Mouse (Mus musculus): ENCODE measurements around the gene Sp2. TPM values are rescaled to one million over a fixed set of nuclear protein-coding genes. Genes with fewer than 3 reads are reported as not detected.

Sp2 gene
- polyA plus RNA-seq, 1 experiment from 2014 or later, result 18.0 TPM

DNA sequence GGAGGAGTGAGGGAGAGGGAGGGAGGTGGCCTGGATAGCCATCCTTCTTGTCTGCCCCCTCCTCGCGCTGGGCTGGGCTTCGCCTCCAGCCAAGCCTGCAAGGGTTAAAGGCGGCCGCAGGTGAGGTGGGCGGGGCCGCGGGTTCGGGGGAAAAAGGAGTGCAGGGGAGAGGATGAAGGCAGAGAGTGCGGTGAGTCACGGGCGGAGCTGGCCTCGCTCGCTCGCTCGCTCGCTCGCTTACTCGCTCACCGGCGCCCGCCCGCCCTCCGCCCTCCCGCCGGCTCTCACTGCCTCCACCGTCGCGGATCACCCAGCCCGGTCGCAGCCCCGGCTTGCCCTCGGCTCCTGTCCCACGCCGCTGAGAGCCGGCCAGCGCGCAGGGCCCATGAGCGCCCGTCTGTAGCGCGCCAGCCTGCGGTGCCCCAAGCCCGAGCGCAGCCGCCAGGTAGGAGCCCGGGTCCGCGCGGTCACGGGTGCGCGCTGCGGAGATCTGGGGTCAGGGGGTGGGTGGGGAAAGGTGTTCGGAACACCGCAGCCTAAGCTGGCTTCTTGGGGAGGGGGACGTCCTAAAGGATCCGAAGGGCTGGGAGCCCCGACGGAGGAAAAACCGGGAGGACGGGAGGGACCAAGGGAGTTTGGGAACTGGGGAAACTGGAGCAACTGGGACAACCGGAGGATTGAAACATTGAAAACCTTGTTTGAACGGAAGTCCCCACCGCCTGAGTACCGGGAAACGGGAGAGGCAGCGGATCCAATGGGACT lies 36.0 kb upstream of the Sp2 start:
- Histone ChIP-seq H3K9me3 (no peaks in the 10 kb centered on the region), H3K27ac (no peak overlapping the region), H3K4me3 (peak overlapping the region; percentile 44), H3K27me3 (peaks cover 96% of the 10 kb centered on the region), H3K9ac (peak overlapping the region; percentile 61), H3K4me2 (peak overlapping the region; percentile 63), H3K4me1 (peaks cover 42% of the 10 kb centered on the region), H3K36me3 (no peaks in the 10 kb centered on the region)
- ATAC-seq (ENCODE audit: insufficient number of reproducible peaks, insufficient read depth, low FRiP score, low TSS enrichment, low read depth), result 0 out of 2 replicates have a peak, but pooled peaks have one; percentile 28
- WGBS, result 1% methylated on average over 66 of the region's 68 CpGs

DNA sequence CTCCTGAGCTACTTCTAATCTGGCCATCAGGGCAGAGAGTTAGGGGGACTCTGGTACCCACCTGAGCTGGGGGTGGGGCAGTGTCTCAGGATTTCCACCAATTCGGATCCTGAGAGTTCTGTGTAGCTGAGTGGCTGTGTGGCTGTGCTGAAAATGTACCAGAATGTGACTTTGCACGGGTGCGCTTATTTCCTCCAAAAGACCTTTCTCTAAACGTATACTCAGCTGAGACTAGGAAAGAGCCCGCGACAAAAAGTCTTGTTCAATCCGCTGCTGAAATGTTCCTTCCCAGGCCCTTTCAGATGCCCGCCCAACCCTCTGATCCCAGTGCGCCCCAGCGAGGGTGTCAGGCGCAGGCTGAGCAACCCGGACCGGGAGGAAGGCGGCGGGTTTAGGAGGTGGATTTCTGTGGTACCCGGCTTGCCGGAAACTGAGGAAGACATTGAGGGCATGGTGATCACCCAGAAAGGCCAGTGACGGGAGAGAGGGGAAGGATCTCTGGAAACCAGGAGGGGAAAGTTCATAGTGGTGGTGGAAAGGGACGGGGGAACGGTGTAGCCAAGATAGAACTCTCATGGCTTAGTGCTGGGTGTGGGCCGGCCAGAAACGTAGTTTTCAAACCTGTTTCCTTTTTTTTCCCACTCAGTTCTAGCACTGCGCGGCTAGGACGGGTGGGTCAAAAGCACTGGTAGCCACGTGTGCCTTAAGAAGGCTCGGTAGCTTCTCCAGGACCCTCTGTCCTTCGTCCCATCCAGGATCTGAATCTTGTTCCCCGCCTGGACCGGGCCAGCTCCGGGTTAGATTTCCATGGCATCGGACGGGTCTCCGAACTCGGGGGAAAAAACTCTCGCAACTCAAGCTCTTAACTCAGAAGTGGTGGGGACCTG lies 35.2 kb upstream of the Sp2 start:
- Histone ChIP-seq H3K27ac (no peak overlapping the region), H3K27me3 (peaks cover 96% of the 10 kb centered on the region), H3K36me3 (no peaks in the 10 kb centered on the region), H3K4me1 (peaks cover 42% of the 10 kb centered on the region), H3K4me3 (peak overlapping the region; percentile 44), H3K9me3 (no peaks in the 10 kb centered on the region), H3K4me2 (peak overlapping the region; percentile 63), H3K9ac (peak overlapping the region; percentile 61; the same call in 1 of the 2 replicates)
- ATAC-seq (ENCODE audit: insufficient number of reproducible peaks, insufficient read depth, low FRiP score, low TSS enrichment, low read depth), result no peak
- under 1% methylated on average over 36 of the region's 36 CpGs for WGBS

DNA sequence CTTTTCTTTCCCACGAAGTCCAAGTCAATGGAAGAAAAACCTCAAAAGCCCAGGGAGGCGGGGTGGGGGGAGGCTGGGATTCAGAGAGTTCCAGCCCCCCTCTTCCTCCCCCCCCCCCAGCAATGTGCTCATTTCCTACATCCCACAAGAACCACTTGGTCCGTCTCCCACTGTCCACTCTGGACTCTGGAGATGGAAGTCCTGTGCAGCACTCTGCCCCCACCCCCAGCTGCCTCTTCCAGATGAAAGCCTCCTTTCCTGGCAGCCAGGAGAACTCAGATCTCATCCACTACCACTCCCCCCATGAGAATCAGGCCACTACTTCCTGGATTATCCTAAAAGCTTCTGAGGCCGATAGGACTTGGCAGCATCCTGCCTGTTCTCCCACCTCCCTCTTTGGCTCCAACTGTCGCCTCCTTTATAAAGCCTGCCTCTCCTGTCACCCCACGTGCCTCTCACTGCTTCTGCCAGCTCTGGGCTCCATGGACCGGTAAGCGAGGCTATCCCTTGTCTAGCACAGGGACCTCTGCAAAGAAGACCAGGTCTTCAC lies 30.4 kb upstream of the Sp2 start, which contains the start of gene Sp6:
Gene Sp6, plus strand, starts transcription at position 274 of the 550 bp plus-strand sequence.
- Histone ChIP-seq H3K36me3 (no peaks in the 10 kb centered on the region), H3K4me3 (no peak within 1 kb of the TSS), H3K9ac (no peak within 1 kb of the TSS), H3K9me3 (no peaks in the 10 kb centered on the region), H3K27me3 (peaks cover 91% of the 10 kb centered on the region), H3K4me1 (peaks cover 9% of the 10 kb centered on the region), H3K27ac (no peak within 1 kb of the TSS), H3K4me2 (no peak within 1 kb of the TSS)
- ATAC-seq (ENCODE audit: insufficient number of reproducible peaks, insufficient read depth, low FRiP score, low TSS enrichment, low read depth), result no peak
- 36% methylated on average over 8 of the region's 8 CpGs for WGBS

DNA sequence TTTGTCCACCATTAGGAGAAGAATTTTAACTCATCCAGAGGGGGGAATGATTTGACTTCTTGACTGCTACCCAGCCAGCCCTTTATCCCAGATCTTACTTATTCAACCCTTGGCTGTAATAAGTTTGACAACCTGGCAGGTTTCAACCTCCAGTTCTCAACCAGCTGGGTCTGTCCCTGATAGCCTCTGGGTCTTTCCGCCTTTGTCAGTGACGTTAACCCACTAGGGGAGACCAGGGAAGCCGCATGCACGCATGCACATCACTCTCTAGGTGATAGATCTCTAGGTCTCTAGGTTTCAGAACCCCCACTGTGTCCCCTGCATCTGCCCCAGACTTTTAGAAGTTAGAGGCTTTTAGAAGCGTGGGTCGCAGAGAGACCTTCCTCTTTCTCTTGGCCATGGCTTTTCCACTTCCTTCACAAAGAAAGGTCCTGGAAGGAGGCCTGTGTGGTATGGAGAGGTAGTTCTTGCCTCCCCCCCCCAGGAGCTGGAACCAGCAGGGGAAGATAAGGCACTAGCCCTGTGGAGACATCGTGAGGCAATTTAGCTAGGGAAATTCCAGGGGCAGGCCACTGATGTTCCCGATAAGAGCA lies 26.5 kb upstream of the Sp2 start:
- Histone ChIP-seq H3K27ac (no peak overlapping the region), H3K36me3 (no peaks in the 10 kb centered on the region), H3K4me2 (no peak overlapping the region), H3K4me1 (peaks cover 10% of the 10 kb centered on the region), H3K9me3 (no peaks in the 10 kb centered on the region), H3K27me3 (peaks cover 64% of the 10 kb centered on the region), H3K9ac (no peak overlapping the region), H3K4me3 (no peak overlapping the region)
- 53% methylated on average over 8 of the region's 8 CpGs for WGBS
- no peak for ATAC-seq (ENCODE audit: insufficient number of reproducible peaks, insufficient read depth, low FRiP score, low TSS enrichment, low read depth)

DNA sequence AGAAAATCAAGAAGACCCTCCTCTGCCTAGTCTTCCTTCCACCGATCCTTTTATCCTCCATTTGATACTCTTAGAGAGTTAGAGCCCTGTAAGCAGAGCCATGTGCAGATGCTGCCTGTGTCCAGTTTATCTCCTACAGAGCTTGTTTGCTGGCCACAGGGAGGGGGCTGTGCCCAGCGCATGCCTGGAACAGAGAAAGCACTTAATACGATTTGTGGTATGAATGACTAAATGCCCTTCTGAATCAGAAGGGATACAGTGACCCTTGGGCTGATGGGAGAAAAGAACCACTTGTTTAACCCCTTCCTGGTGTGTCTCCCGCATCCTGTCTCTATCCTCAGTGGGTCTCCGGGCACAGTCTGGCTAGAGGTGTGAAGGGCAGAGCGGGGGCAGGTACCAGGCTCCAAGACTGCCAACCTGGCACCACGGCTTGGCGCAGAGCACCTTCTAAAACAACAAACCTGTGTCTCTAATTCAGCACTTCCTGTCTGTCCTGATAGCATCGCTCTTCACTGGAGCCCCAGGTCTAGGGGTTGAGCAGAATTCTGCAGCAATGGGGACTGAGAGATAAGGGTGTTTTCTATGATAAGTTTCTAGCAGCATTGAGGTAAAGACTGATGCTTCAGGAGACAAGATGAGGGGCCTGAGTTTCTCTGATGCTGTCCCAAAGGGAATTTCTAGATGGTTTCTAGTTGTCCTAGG lies 24.5 kb upstream of the Sp2 start:
- no peak for ATAC-seq (ENCODE audit: insufficient number of reproducible peaks, insufficient read depth, low FRiP score, low TSS enrichment, low read depth)
- no peak overlapping the region for H3K4me2 ChIP-seq
- H3K27me3 ChIP-seq, result peaks cover 64% of the 10 kb centered on the region
- H3K36me3 ChIP-seq, result no peaks in the 10 kb centered on the region
- H3K27ac ChIP-seq, result no peak overlapping the region
- H3K4me3 ChIP-seq, result no peak overlapping the region
- no peaks in the 10 kb centered on the region for H3K9me3 ChIP-seq
- no peak overlapping the region for H3K9ac ChIP-seq
- H3K4me1 ChIP-seq, result peaks cover 10% of the 10 kb centered on the region
- WGBS, result 55% methylated on average over 9 of the region's 9 CpGs

DNA sequence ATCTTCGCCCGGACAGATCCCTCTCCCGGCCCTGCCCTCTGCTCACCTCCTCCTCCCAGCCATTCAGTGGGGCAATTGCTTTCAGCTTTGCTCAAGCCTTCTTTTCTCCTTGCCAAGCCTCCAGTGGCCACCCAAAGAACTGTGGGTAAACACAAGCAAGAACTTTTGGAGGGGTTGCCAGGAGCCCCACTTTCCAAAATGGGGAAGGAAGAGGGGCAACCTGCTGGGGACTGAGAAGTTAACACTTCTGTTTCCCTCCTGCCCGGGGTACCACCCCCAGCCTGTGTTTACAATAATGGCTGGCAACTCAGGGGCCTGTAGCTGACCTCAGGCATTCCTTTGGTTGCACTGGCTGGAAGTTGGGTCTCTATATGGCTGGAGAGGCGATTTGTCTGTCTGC lies 20.4 kb upstream of the Sp2 start:
- no peak overlapping the region for H3K9ac ChIP-seq
- peaks cover 65% of the 10 kb centered on the region for H3K27me3 ChIP-seq
- H3K9me3 ChIP-seq, result no peaks in the 10 kb centered on the region
- WGBS, result 25% methylated on average over 5 of the region's 5 CpGs
- H3K4me3 ChIP-seq, result no peak overlapping the region
- no peak for ATAC-seq (ENCODE audit: insufficient number of reproducible peaks, insufficient read depth, low FRiP score, low TSS enrichment, low read depth)
- peaks cover 7% of the 10 kb centered on the region for H3K4me1 ChIP-seq
- H3K27ac ChIP-seq, result no peak overlapping the region
- no peak overlapping the region for H3K4me2 ChIP-seq
- H3K36me3 ChIP-seq, result no peaks in the 10 kb centered on the region

DNA sequence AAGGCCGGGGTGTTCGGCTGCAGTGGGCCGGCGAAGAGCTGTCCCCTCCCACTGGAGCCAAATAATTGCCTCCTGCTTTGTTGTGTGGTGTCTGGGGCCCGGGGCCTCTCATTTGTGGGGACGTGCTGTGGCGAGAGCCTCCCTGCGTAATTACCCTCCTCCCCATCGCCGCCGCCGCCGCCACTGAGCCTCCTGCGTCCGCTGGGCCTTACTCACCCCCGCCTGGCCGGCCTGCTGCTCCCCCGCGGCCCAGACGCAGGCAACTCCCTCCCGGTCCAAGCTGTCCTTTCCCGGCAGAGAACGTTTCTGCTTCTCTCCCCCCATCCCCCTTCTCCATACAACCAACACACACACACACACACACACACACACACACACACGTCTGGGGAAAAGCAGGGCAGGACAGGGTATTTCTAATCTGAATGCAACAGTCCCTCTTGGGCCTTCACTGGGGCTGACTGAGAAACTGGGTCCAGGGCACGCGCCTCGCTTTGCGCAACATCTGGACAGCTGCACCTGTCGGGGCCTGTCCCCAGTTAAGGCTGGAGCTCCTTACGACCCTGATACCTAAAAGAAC lies 14.7 kb upstream of the Sp2 start:
- H3K4me3 ChIP-seq, result peak overlapping the region; percentile 38
- H3K4me2 ChIP-seq, result peak overlapping the region; percentile 62
- no peak overlapping the region for H3K27ac ChIP-seq
- no peaks in the 10 kb centered on the region for H3K36me3 ChIP-seq
- H3K27me3 ChIP-seq, result peaks cover 82% of the 10 kb centered on the region
- no peak for ATAC-seq (ENCODE audit: insufficient number of reproducible peaks, insufficient read depth, low FRiP score, low TSS enrichment, low read depth)
- WGBS, result 5% methylated on average over 30 of the region's 30 CpGs
- peaks cover 19% of the 10 kb centered on the region for H3K4me1 ChIP-seq
- H3K9ac ChIP-seq, result peak overlapping the region; percentile 67
- H3K9me3 ChIP-seq, result no peaks in the 10 kb centered on the region

DNA sequence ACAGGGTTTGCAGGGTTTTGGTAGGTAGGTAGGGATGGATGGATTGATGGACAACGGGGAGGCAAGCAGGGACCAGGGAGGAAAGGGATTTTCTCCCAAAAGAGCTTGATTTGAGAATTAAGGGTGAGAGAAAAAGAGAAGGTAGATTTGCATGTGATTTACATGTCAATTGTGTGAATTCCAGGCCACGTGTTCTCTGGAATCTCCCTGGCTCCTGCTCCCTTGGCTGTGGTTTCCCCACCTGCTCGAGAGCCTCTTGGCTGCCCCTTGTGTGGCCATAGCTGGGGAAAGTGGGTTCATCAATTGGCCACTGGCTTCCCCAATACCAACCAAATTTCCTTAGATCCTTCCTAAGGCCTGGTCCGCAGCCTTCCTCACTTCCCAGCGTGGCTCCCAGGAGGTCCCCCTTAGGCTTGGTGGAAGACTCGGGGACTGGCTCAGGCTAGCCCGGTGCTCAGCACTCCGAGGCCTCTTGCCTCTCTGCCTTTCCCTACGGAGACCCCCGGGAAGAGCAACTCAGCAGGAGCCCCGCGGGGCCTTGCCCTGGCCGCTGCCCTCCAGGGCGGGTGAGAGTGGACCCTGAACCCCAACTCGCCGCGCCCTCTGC lies 14.1 kb upstream of the Sp2 start:
- no peaks in the 10 kb centered on the region for H3K36me3 ChIP-seq
- no peaks in the 10 kb centered on the region for H3K9me3 ChIP-seq
- peak overlapping the region; percentile 62 for H3K4me2 ChIP-seq
- peaks cover 19% of the 10 kb centered on the region for H3K4me1 ChIP-seq
- no peak for ATAC-seq (ENCODE audit: insufficient number of reproducible peaks, insufficient read depth, low FRiP score, low TSS enrichment, low read depth)
- H3K4me3 ChIP-seq, result peak overlapping the region; percentile 38
- H3K9ac ChIP-seq, result peak overlapping the region; percentile 67
- WGBS, result 12% methylated on average over 17 of the region's 17 CpGs
- no peak overlapping the region for H3K27ac ChIP-seq
- peaks cover 82% of the 10 kb centered on the region for H3K27me3 ChIP-seq

DNA sequence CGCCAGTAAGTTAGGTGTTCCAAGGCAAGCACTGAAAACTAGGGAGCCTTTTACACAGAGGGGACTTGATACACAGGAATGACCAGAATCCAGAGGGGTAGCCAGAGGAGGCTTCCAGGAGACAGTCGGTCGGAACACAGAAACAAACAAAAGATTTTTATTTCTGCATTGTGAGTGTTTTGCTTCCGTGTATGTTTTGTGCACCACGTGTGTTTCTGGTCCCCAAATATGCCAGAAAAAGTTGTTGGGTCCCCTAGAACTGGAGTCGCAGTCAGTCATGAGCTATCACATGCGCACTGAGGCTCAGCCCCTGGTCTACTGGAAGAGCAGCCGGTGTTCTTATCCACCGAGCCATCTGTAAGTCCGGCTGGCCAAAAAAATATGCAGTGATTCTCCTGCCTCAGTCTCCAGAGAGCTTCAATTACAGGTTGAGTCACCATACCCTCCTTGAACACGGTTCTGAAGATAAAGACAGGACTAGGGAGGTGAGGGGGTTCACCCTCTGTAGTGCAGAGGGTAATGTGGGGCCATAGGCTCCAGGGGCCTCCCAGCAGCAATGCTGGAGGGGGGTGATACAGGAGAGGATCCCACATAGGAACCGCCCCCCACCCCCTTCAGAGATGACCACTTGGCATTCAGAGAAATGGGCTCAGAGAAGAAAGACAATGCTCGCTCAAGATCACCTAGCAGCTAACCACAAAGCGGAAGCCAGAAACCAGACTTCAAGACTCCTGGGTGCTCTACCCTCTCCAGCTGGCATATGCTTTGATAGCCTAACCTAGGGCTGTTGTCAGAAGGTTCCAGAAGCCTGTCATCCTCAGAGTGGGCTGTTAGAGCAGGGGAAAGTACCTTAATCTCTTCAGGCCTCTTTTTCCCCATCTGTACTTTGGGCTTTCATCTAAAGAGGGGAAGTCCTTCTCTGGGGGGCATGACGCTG lies 13.3 kb upstream of the Sp2 start:
- no peaks in the 10 kb centered on the region for H3K9me3 ChIP-seq
- no peak overlapping the region for H3K27ac ChIP-seq
- peaks cover 19% of the 10 kb centered on the region for H3K4me1 ChIP-seq
- H3K27me3 ChIP-seq, result peaks cover 74% of the 10 kb centered on the region
- ATAC-seq (ENCODE audit: insufficient number of reproducible peaks, insufficient read depth, low FRiP score, low TSS enrichment, low read depth), result no peak
- 71% methylated on average over 15 of the region's 15 CpGs for WGBS
- no peak overlapping the region for H3K4me3 ChIP-seq
- H3K36me3 ChIP-seq, result no peaks in the 10 kb centered on the region
- H3K4me2 ChIP-seq, result no peak overlapping the region
- H3K9ac ChIP-seq, result no peak overlapping the region

DNA sequence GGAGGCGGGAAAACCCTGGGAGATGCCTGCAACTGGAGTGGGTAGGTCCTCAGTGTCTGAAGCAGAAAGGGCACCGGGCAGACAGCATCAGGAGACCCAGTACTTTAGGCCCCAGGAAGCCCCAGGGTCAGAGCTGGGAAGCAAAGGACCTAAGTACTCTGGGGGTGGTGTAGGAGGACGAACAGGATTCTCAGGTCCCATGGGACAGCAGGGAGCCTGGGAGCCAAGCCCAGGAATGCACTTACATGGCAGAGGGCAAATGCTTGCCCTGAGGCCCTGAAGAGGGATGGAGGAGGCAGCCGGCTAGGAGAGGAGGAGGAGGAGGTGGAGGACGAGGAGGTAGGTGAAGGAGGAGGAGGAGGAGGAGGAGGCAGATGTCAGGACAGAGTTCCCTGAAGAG lies 12.3 kb upstream of the Sp2 start:
- H3K9ac ChIP-seq, result no peak overlapping the region
- H3K9me3 ChIP-seq, result no peaks in the 10 kb centered on the region
- no peak overlapping the region for H3K4me2 ChIP-seq
- 13% methylated on average over 5 of the region's 5 CpGs for WGBS
- H3K4me3 ChIP-seq, result no peak overlapping the region
- peaks cover 65% of the 10 kb centered on the region for H3K27me3 ChIP-seq
- H3K4me1 ChIP-seq, result peaks cover 19% of the 10 kb centered on the region
- no peaks in the 10 kb centered on the region for H3K36me3 ChIP-seq
- no peak overlapping the region for H3K27ac ChIP-seq
- ATAC-seq (ENCODE audit: insufficient number of reproducible peaks, insufficient read depth, low FRiP score, low TSS enrichment, low read depth), result no peak
